Mouse (Mus musculus): Measurements from ENCODE around the gene B4galt2. TPM values are rescaled to one million over a fixed set of nuclear protein-coding genes. Genes with fewer than 3 reads are reported as not detected.

B4galt2 gene
- polyA plus RNA-seq, 1 experiment from 2014 or later: 14.0 TPM

GRCm38 (mm10) chr4:117904094-117904493 is 20.8 kb upstream of the B4galt2 start:
- no peaks in the 10 kb centered on the region for H3K27me3 ChIP-seq (replicated peaks)
- no peak overlapping the region for H3K27ac ChIP-seq
- no peak for ATAC-seq
- H3K4me1 ChIP-seq (replicated peaks): peaks cover 2% of the 10 kb centered on the region; the same call in 1 of the 2 replicates
- H3K9ac ChIP-seq: no peak overlapping the region
- H3K4me2 ChIP-seq (replicated peaks): no peak overlapping the region
- H3K4me3 ChIP-seq (replicated peaks): no peak overlapping the region
- no peaks in the 10 kb centered on the region for H3K9me3 ChIP-seq
- 86% methylated on average over 10 of the region's 10 CpGs for WGBS
- peaks cover 44% of the 10 kb centered on the region for H3K36me3 ChIP-seq

GRCm38 (mm10) chr4:117898111-117898510 is 14.8 kb upstream of the B4galt2 start:
- no peak overlapping the region for H3K4me3 ChIP-seq (replicated peaks)
- H3K27me3 ChIP-seq (replicated peaks): no peaks in the 10 kb centered on the region
- no peak overlapping the region for H3K27ac ChIP-seq
- no peaks in the 10 kb centered on the region for H3K9me3 ChIP-seq
- H3K9ac ChIP-seq: no peak overlapping the region
- no peaks in the 10 kb centered on the region for H3K4me1 ChIP-seq (replicated peaks)
- WGBS: 67% methylated on average over 3 of the region's 3 CpGs
- no peak for ATAC-seq
- H3K36me3 ChIP-seq: peaks cover 51% of the 10 kb centered on the region
- H3K4me2 ChIP-seq (replicated peaks): no peak overlapping the region

- Histone ChIP-seq H3K27me3 (replicated peaks) (no peaks in the 10 kb centered on the region), H3K4me1 (replicated peaks) (peaks cover 8% of the 10 kb centered on the region), H3K9ac (no peak overlapping the region), H3K4me2 (replicated peaks) (no peak overlapping the region), H3K9me3 (no peaks in the 10 kb centered on the region), H3K27ac (no peak overlapping the region), H3K36me3 (peaks cover 43% of the 10 kb centered on the region), H3K4me3 (replicated peaks) (no peak overlapping the region)
- 87% methylated on average over 6 of the region's 6 CpGs for WGBS
- ATAC-seq: no peak
Measured at GRCm38 (mm10) chr4:117896031-117896430, 12.7 kb upstream of the B4galt2 start.

- H3K4me2 ChIP-seq (replicated peaks): no peak overlapping the region
- 82% methylated on average over 7 of the region's 7 CpGs for WGBS
- H3K4me3 ChIP-seq (replicated peaks): no peak overlapping the region
- H3K36me3 ChIP-seq: peaks cover 42% of the 10 kb centered on the region
- peaks cover 12% of the 10 kb centered on the region for H3K4me1 ChIP-seq (replicated peaks)
- no peaks in the 10 kb centered on the region for H3K27me3 ChIP-seq (replicated peaks)
- ATAC-seq: no peak
- no peak overlapping the region for H3K9ac ChIP-seq
- no peaks in the 10 kb centered on the region for H3K9me3 ChIP-seq
- H3K27ac ChIP-seq: no peak overlapping the region
Measured at GRCm38 (mm10) chr4:117895339-117895738, 12.1 kb upstream of the B4galt2 start.

- Histone ChIP-seq H3K27ac (no peak overlapping the region), H3K4me2 (replicated peaks) (no peak overlapping the region), H3K36me3 (peaks cover 42% of the 10 kb centered on the region), H3K4me3 (replicated peaks) (no peak overlapping the region), H3K27me3 (replicated peaks) (no peaks in the 10 kb centered on the region), H3K9me3 (no peaks in the 10 kb centered on the region), H3K9ac (no peak overlapping the region), H3K4me1 (replicated peaks) (peaks cover 12% of the 10 kb centered on the region)
- ATAC-seq: no peak
- 86% methylated on average over 8 of the region's 8 CpGs for WGBS
Measured at GRCm38 (mm10) chr4:117894601-117895000, 11.3 kb upstream of the B4galt2 start.

GRCm38 (mm10) chr4:117893376-117893775 is 10.1 kb upstream of the B4galt2 start:
- WGBS: 20% methylated on average over 9 of the region's 9 CpGs
- Histone ChIP-seq H3K27ac (no peak overlapping the region), H3K9ac (no peak overlapping the region), H3K4me3 (replicated peaks) (no peak overlapping the region), H3K4me1 (replicated peaks) (peaks cover 12% of the 10 kb centered on the region), H3K36me3 (peaks cover 32% of the 10 kb centered on the region), H3K4me2 (replicated peaks) (no peak overlapping the region), H3K27me3 (replicated peaks) (no peaks in the 10 kb centered on the region), H3K9me3 (no peaks in the 10 kb centered on the region)
- ATAC-seq: no peak

GRCm38 (mm10) chr4:117891738-117892161 is 8.5 kb upstream of the B4galt2 start, which contains the start of gene Dph2:
TSS of gene Dph2 (minus strand) at chr4:117892032.
- H3K36me3 ChIP-seq: peaks cover 24% of the 10 kb centered on the region
- no peaks in the 10 kb centered on the region for H3K27me3 ChIP-seq (replicated peaks)
- H3K4me2 ChIP-seq (replicated peaks): peak within 1 kb of the TSS; percentile 73

GRCm38 (mm10) chr4:117890750-117891149 is 7.5 kb upstream of the B4galt2 start:
- H3K4me2 ChIP-seq (replicated peaks): peak overlapping the region; percentile 73
- 93% methylated on average over 8 of the region's 8 CpGs for WGBS

More at GRCm38 (mm10) chr4:117891738-117892161, 8.5 kb upstream of the B4galt2 start, which contains the start of gene Dph2:
- peak; percentile 88 for ATAC-seq
- peaks cover 13% of the 10 kb centered on the region for H3K4me1 ChIP-seq (replicated peaks)
- H3K9me3 ChIP-seq: no peaks in the 10 kb centered on the region
- H3K27ac ChIP-seq: no peak within 1 kb of the TSS
- peak within 1 kb of the TSS; percentile 71 for H3K4me3 ChIP-seq (replicated peaks)
- 0% methylated on average over 21 of the region's 21 CpGs for WGBS
- peak within 1 kb of the TSS; percentile 55 for H3K9ac ChIP-seq

GRCm38 (mm10) chr4:117890031-117890430 is 6.7 kb upstream of the B4galt2 start:
- 93% methylated on average over 14 of the region's 14 CpGs for WGBS
- no peak overlapping the region for H3K4me2 ChIP-seq (replicated peaks)

More at GRCm38 (mm10) chr4:117890750-117891149, 7.5 kb upstream of the B4galt2 start:
- H3K36me3 ChIP-seq: peaks cover 21% of the 10 kb centered on the region
- peaks cover 23% of the 10 kb centered on the region for H3K4me1 ChIP-seq (replicated peaks)
- 0 out of 2 replicates have a peak overlapping the region, but pooled peaks have one; percentile 55 for H3K9ac ChIP-seq
- peak overlapping the region; percentile 71; the same call in 1 of the 2 replicates for H3K4me3 ChIP-seq (replicated peaks)
- no peak for ATAC-seq
- H3K27ac ChIP-seq: no peak overlapping the region
- H3K27me3 ChIP-seq (replicated peaks): no peaks in the 10 kb centered on the region
- H3K9me3 ChIP-seq: no peaks in the 10 kb centered on the region

GRCm38 (mm10) chr4:117889471-117889870 is 6.2 kb upstream of the B4galt2 start:
- Histone ChIP-seq H3K4me3 (replicated peaks) (no peak overlapping the region), H3K9ac (no peak overlapping the region), H3K9me3 (no peaks in the 10 kb centered on the region), H3K27ac (no peak overlapping the region), H3K4me2 (replicated peaks) (no peak overlapping the region), H3K36me3 (peaks cover 24% of the 10 kb centered on the region), H3K4me1 (replicated peaks) (peaks cover 23% of the 10 kb centered on the region), H3K27me3 (replicated peaks) (no peaks in the 10 kb centered on the region)
- WGBS: 91% methylated on average over 15 of the region's 15 CpGs
- ATAC-seq: no peak

More at GRCm38 (mm10) chr4:117890031-117890430, 6.7 kb upstream of the B4galt2 start:
- Histone ChIP-seq H3K27me3 (replicated peaks) (no peaks in the 10 kb centered on the region), H3K4me3 (replicated peaks) (no peak overlapping the region), H3K9me3 (no peaks in the 10 kb centered on the region), H3K27ac (no peak overlapping the region), H3K9ac (no peak overlapping the region), H3K4me1 (replicated peaks) (peaks cover 23% of the 10 kb centered on the region), H3K36me3 (peaks cover 24% of the 10 kb centered on the region)
- no peak for ATAC-seq

- no peak overlapping the region for H3K9ac ChIP-seq
- H3K36me3 ChIP-seq: peaks cover 17% of the 10 kb centered on the region
- 78% methylated on average over 2 of the region's 2 CpGs for WGBS
Measured at GRCm38 (mm10) chr4:117887920-117888319, 4.6 kb upstream of the B4galt2 start.

GRCm38 (mm10) chr4:117887133-117887532 is 3.8 kb upstream of the B4galt2 start, which contains the start of gene Atp6v0b:
TSS of gene Atp6v0b (minus strand) at chr4:117887333.
- peak within 1 kb of the TSS; percentile 91 for H3K9ac ChIP-seq
- H3K36me3 ChIP-seq: peaks cover 17% of the 10 kb centered on the region
- H3K27ac ChIP-seq: peak within 1 kb of the TSS; percentile 56
- no peaks in the 10 kb centered on the region for H3K9me3 ChIP-seq
- peak; percentile 90 for ATAC-seq
- H3K4me3 ChIP-seq (replicated peaks): peak within 1 kb of the TSS; percentile 95
- under 1% methylated on average over 37 of the region's 37 CpGs for WGBS
- no peaks in the 10 kb centered on the region for H3K27me3 ChIP-seq (replicated peaks)
- peaks cover 33% of the 10 kb centered on the region for H3K4me1 ChIP-seq (replicated peaks)
- peak within 1 kb of the TSS; percentile 89 for H3K4me2 ChIP-seq (replicated peaks)

More at GRCm38 (mm10) chr4:117887920-117888319, 4.6 kb upstream of the B4galt2 start:
- Histone ChIP-seq H3K27me3 (replicated peaks) (no peaks in the 10 kb centered on the region), H3K4me3 (replicated peaks) (peak overlapping the region; percentile 95; the same call in 1 of the 2 replicates), H3K4me2 (replicated peaks) (peak overlapping the region; percentile 89), H3K9me3 (no peaks in the 10 kb centered on the region), H3K4me1 (replicated peaks) (peaks cover 33% of the 10 kb centered on the region), H3K27ac (no peak overlapping the region)
- ATAC-seq: no peak

- peak overlapping the region; percentile 95 for H3K4me3 ChIP-seq (replicated peaks)
- H3K9ac ChIP-seq: peak overlapping the region; percentile 91
- H3K27ac ChIP-seq: peak overlapping the region; percentile 56
- peaks cover 17% of the 10 kb centered on the region for H3K36me3 ChIP-seq
- peak; percentile 9; the same call in 1 of the 2 replicates for ATAC-seq
- no peaks in the 10 kb centered on the region for H3K27me3 ChIP-seq (replicated peaks)
- 2% methylated on average over 24 of the region's 24 CpGs for WGBS
- peak overlapping the region; percentile 89 for H3K4me2 ChIP-seq (replicated peaks)
- no peaks in the 10 kb centered on the region for H3K9me3 ChIP-seq
- peaks cover 33% of the 10 kb centered on the region for H3K4me1 ChIP-seq (replicated peaks)
Measured at GRCm38 (mm10) chr4:117886644-117887043, 3.4 kb upstream of the B4galt2 start.

All from intestine, embryonic 15.5 days (tissue).